12 mouse cellular contexts compared by ENCODE assay signal in the genomic region with DNA sequence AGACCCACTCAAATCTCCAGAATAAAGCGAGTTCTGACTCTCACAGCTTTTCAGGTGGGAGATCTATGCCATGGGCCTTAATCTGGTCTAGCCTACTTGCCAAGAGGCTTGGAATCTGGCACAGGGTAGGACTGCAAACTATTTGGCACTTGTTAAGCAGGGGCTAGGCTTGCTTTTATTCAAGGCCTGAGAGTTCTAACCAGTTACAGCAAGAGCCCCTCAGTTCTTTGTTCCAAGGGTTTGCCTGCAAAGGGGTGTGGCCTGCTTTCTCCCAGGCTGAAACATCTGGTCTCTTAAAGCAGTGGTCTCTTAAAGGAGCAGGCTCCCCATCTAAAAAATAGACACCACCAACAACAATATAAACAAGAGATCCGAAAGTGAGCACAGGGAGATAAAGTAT.
DNase-seq lines count a peak whose midpoint lies in the region; ATAC-seq and TF ChIP-seq lines count a peak whose summit lies in the region.
"Had no signal": no experiment of that assay in that cellular context is flagged by ENCODE, and none has a peak within 500 bp of the region (broad histone marks: within the 10 kb centered on the region; RNA-seq: fewer than 3 reads in every experiment).

No protein-coding gene starts in this region.

- H3K27ac ChIP-seq in ES-Bruce4 (ENCODE audit: insufficient read depth, low read length): no peak overlapping the region
- H3K27ac ChIP-seq in embryonic facial prominence, embryonic 15.5 days (replicated peaks): no peak overlapping the region
- H3K27ac ChIP-seq in hindbrain, postnatal 0 days: no peak overlapping the region
- H3K27ac ChIP-seq: layer of hippocampus, adult 2 months had no signal

- TF ChIP-seq CTCF in ES-Bruce4 (IDR thresholded peaks at IDR 0.05; ENCODE audit: low read depth, low read length): no peak
- no peak for TF ChIP-seq CTCF in hindbrain, postnatal 0 days (IDR thresholded peaks at IDR 0.05; ENCODE audit: low read depth)

- H3K4me2 ChIP-seq in embryonic facial prominence, embryonic 15.5 days (replicated peaks): no peak overlapping the region
- no peak overlapping the region for H3K4me2 ChIP-seq in hindbrain, postnatal 0 days (ENCODE audit: low read depth, low read length)

- H3K9me3 ChIP-seq in ES-Bruce4 (replicated peaks; ENCODE audit: control insufficient read depth, insufficient read depth, low read length, poor library complexity, severe bottlenecking): no peaks in the 10 kb centered on the region
- H3K9me3 ChIP-seq in embryonic facial prominence, embryonic 15.5 days (replicated peaks): no peaks in the 10 kb centered on the region
- no peaks in the 10 kb centered on the region for H3K9me3 ChIP-seq in hindbrain, postnatal 0 days (ENCODE audit: low read length)

- no peaks in the 10 kb centered on the region for H3K4me1 ChIP-seq in ES-Bruce4 (ENCODE audit: control insufficient read depth, insufficient read depth, low read length)
- 0 out of 2 replicates have a peak, but pooled peaks cover 3% of the 10 kb centered on the region for H3K4me1 ChIP-seq in embryonic facial prominence, embryonic 15.5 days
- no peaks in the 10 kb centered on the region for H3K4me1 ChIP-seq in hindbrain, postnatal 0 days (ENCODE audit: insufficient read depth, low read length)

- peak; percentile 76 for DNase-seq in heart, adult 11 months
- DNase-seq in heart, postnatal 25 days (ENCODE audit: low spot score): no peak
- DNase-seq in hindbrain, postnatal 0 days (ENCODE audit: low spot score): no peak
- DNase-seq in layer of hippocampus, adult 11-12 months (ENCODE audit: low spot score): no peak
- DNase-seq in spleen, adult 18-20 months: no peak
- DNase-seq: lung, postnatal 10 days had no signal

- TF ChIP-seq POLR2A in ES-Bruce4 (IDR thresholded peaks at IDR 0.05; ENCODE audit: insufficient read depth, low read length): no peak

- no peak overlapping the region for H3K4me3 ChIP-seq in ES-Bruce4 (ENCODE audit: low read depth, low read length)
- H3K4me3 ChIP-seq in embryonic facial prominence, embryonic 15.5 days (replicated peaks): no peak overlapping the region
- H3K4me3 ChIP-seq in hindbrain, postnatal 0 days (ENCODE audit: low read length): no peak overlapping the region
- H3K4me3 ChIP-seq: erythroblast, embryonic 14.5 days; layer of hippocampus, adult 2 months had no signal

- H3K9ac ChIP-seq in ES-Bruce4 (ENCODE audit: low read depth, poor library complexity, severe bottlenecking): no peak overlapping the region
- H3K9ac ChIP-seq in embryonic facial prominence, embryonic 15.5 days: no peak overlapping the region
- no peak overlapping the region for H3K9ac ChIP-seq in hindbrain, postnatal 0 days (replicated peaks; ENCODE audit: low read length)

- intact Hi-C loops in heart, postnatal 25 days (cut with DNase I): no loop called here

- ATAC-seq in embryonic facial prominence, embryonic 15.5 days (ENCODE audit: insufficient number of reproducible peaks, low FRiP score, low TSS enrichment, low read depth): peak; percentile 77; the same call in 1 of the 2 replicates
- ATAC-seq in hindbrain, postnatal 0 days: peak; percentile 66
- ATAC-seq in erythroid progenitor cell, adult 5-6 weeks (replicated peaks; ENCODE audit: low FRiP score, poor library complexity, severe bottlenecking): no peak
- ATAC-seq: Patski had no signal

- TF ChIP-seq EP300 in ES-Bruce4 (IDR thresholded peaks at IDR 0.05; ENCODE audit: insufficient read depth, low read depth, low read length): peak; percentile 47; the same call in 1 of the 2 replicates

- no peaks in the 10 kb centered on the region for H3K36me3 ChIP-seq in ES-Bruce4 (ENCODE audit: control insufficient read depth, insufficient read depth, low read length, poor library complexity, severe bottlenecking)
- no peaks in the 10 kb centered on the region for H3K36me3 ChIP-seq in embryonic facial prominence, embryonic 15.5 days
- no peaks in the 10 kb centered on the region for H3K36me3 ChIP-seq in hindbrain, postnatal 0 days (ENCODE audit: insufficient read depth, low read length)

- no peaks in the 10 kb centered on the region for H3K27me3 ChIP-seq in ES-Bruce4 (ENCODE audit: control insufficient read depth, insufficient read depth, low read length, poor library complexity, severe bottlenecking)
- H3K27me3 ChIP-seq in embryonic facial prominence, embryonic 15.5 days: no peaks in the 10 kb centered on the region
- no peaks in the 10 kb centered on the region for H3K27me3 ChIP-seq in hindbrain, postnatal 0 days (ENCODE audit: insufficient read depth, low read length)
- H3K27me3 ChIP-seq: Patski had no signal

- WGBS in embryonic facial prominence, embryonic 15.5 days: 53% methylated on average over 2 of the region's 2 CpGs
- WGBS in hindbrain, postnatal 0 days: 61% methylated on average over 2 of the region's 2 CpGs
